Mouse (Mus musculus): ENCODE data around the gene Ptprn2.

The Ptprn2 gene

GRCm38 (mm10) chr12:117255776-117256342 lies 770.3 kb downstream of the Ptprn2 start:
- in situ Hi-C loops (cut with MseI, MboI): no loop called here

GRCm38 (mm10) chr12:117256849-117257204 lies 771.3 kb downstream of the Ptprn2 start:
- in situ Hi-C loops (cut with MseI, MboI): no loop called here

- in situ Hi-C loops (cut with MseI, MboI): no loop called here
These were observed 771.8 kb downstream of the Ptprn2 start for GRCm38 (mm10) chr12:117257205-117257920.

- in situ Hi-C loops (cut with MseI, MboI): no loop called here
These were observed 772.5 kb downstream of the Ptprn2 start for GRCm38 (mm10) chr12:117257921-117258497.

GRCm38 (mm10) chr12:117260391-117261164 lies 775.1 kb downstream of the Ptprn2 start:
- in situ Hi-C loops (cut with MseI, MboI): no loop called here

GRCm38 (mm10) chr12:117261165-117261440 lies 775.6 kb downstream of the Ptprn2 start:
- in situ Hi-C loops (cut with MseI, MboI): no loop called here

GRCm38 (mm10) chr12:117262003-117262402 lies 776.5 kb downstream of the Ptprn2 start:
- in situ Hi-C loops (cut with MseI, MboI): no loop called here

GRCm38 (mm10) chr12:117263081-117263480 lies 777.6 kb downstream of the Ptprn2 start:
- in situ Hi-C loops (cut with MseI, MboI): no loop called here

- in situ Hi-C loops (cut with MseI, MboI): no loop called here
These were observed 779.7 kb downstream of the Ptprn2 start for GRCm38 (mm10) chr12:117265211-117265610.

GRCm38 (mm10) chr12:117268543-117269172 lies 783.1 kb downstream of the Ptprn2 start:
- in situ Hi-C loops (cut with MseI, MboI): no loop called here

- in situ Hi-C loops (cut with MseI, MboI): no loop called here
These were observed 783.8 kb downstream of the Ptprn2 start for GRCm38 (mm10) chr12:117269310-117269709.

- in situ Hi-C loops (cut with MseI, MboI): no loop called here
These were observed 784.7 kb downstream of the Ptprn2 start for GRCm38 (mm10) chr12:117270199-117270598.

GRCm38 (mm10) chr12:117273166-117273565 lies 787.6 kb downstream of the Ptprn2 start:
- in situ Hi-C loops (cut with MseI, MboI): no loop called here

GRCm38 (mm10) chr12:117274576-117274975 lies 789.1 kb downstream of the Ptprn2 start:
- in situ Hi-C loops (cut with MseI, MboI): no loop called here

- in situ Hi-C loops (cut with MseI, MboI): no loop called here
These were observed 795.3 kb downstream of the Ptprn2 start for GRCm38 (mm10) chr12:117280790-117281189.

- in situ Hi-C loops (cut with MseI, MboI): no loop called here
These were observed 797.1 kb downstream of the Ptprn2 start for GRCm38 (mm10) chr12:117282659-117283058.

GRCm38 (mm10) chr12:117287456-117287855 lies 801.9 kb downstream of the Ptprn2 start:
- in situ Hi-C loops (cut with MseI, MboI): no loop called here

- in situ Hi-C loops (cut with MseI, MboI): no loop called here
These were observed 806.4 kb downstream of the Ptprn2 start for GRCm38 (mm10) chr12:117291943-117292342.

GRCm38 (mm10) chr12:117296792-117297191 lies 811.3 kb downstream of the Ptprn2 start:
- in situ Hi-C loops (cut with MseI, MboI): no loop called here

GRCm38 (mm10) chr12:117299084-117299483 lies 813.6 kb downstream of the Ptprn2 start:
- in situ Hi-C loops (cut with MseI, MboI): no loop called here

GRCm38 (mm10) chr12:117304751-117305624 lies 819.5 kb downstream of the Ptprn2 start:
- in situ Hi-C loops (cut with MseI, MboI): no loop called here
